Mouse (Mus musculus) activated CD4-positive, CD25-positive, alpha-beta regulatory T cell, adult 4 months (primary cell): ENCODE data around the gene Gm4305. TPM values are rescaled to one million over a fixed set of nuclear protein-coding genes. Genes with fewer than 3 reads are reported as not detected.
"Not testable (repeated sequence)": the region's sequence is repeated elsewhere in the genome, so short reads cannot be mapped to it uniquely, and the experiment has no call there.

ENCODE experiments used
- ATAC-seq: one replicate; pipeline ENCODE4 v1.8.0; 2017
- polyA plus RNA-seq, 2 experiments: library from polyadenylated mRNA; unstranded; fragments of 100-300 nt; shearing (Covaris generic); gene quantifications; one replicate each; pipeline ENCODE4 v1.2.1; 2017

Gene Gm4305
- polyA plus RNA-seq, result not detected

DNA sequence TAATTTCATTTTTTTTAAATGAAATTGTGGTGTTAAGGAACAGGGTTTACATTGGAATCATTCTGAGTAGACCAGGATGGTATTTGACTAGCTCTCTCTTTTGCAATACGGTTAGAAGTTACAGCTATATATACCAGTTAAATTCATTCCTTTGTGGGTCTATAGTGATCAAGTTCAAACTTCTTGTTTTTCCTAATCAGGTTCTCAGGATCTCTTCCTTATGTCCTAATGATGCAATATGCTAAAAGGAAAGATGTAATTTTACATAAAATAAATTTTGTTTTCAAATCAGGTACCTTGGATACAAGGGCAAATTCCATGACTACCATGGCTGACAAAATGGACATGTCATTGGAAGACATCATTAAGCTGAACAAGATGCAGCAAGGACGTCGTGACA lies at the start of gene Gm4305:
Gene Gm4305 (plus strand): TSS at position 301 of the 400 bp plus-strand sequence.
- not testable (repeated sequence) for ATAC-seq

DNA sequence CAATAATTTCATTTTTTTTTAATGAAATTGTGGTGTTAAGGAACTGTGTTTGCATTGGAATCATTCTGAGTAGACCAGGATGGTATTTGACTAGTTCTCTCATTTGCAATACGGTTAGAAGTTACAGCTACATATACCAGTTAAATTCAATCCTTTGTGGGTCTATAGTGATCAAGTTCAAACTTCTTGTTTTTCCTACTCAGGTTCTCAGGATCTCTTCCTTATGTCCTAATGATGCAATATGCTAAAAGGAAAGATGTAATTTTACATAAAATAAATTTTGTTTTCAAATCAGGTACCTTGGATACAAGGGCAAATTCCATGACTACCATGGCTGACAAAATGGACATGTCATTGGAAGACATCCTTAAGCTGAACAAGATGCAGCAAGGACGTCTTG lies 15.5 kb upstream of the Gm4305 start, which contains the start of gene Gm4301:
Gene Gm4301 (plus strand): TSS at position 301 of the 400 bp plus-strand sequence.
- ATAC-seq, result not testable (repeated sequence)

DNA sequence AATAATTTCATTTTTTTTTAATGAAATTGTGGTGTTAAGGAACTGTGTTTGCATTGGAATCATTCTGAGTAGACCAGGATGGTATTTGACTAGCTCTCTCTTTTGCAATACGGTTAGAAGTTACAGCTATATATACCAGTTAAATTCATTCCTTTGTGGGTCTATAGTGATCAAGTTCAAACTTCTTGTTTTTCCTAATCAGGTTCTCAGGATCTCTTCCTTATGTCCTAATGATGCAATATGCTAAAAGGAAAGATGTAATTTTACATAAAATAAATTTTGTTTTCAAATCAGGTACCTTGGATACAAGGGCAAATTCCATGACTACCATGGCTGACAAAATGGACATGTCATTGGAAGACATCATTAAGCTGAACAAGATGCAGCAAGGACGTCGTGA lies 10.4 kb upstream of the Gm4305 start, which contains the start of gene Gm4302:
Gene Gm4302 (plus strand): TSS at position 301 of the 400 bp plus-strand sequence.
- ATAC-seq, result not testable (repeated sequence)

DNA sequence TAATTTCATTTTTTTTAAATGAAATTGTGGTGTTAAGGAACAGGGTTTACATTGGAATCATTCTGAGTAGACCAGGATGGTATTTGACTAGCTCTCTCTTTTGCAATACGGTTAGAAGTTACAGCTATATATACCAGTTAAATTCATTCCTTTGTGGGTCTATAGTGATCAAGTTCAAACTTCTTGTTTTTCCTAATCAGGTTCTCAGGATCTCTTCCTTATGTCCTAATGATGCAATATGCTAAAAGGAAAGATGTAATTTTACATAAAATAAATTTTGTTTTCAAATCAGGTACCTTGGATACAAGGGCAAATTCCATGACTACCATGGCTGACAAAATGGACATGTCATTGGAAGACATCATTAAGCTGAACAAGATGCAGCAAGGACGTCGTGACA lies 5.2 kb upstream of the Gm4305 start, which contains the start of gene Gm4303:
Gene Gm4303 (plus strand): TSS at position 301 of the 400 bp plus-strand sequence.
- not testable (repeated sequence) for ATAC-seq

DNA sequence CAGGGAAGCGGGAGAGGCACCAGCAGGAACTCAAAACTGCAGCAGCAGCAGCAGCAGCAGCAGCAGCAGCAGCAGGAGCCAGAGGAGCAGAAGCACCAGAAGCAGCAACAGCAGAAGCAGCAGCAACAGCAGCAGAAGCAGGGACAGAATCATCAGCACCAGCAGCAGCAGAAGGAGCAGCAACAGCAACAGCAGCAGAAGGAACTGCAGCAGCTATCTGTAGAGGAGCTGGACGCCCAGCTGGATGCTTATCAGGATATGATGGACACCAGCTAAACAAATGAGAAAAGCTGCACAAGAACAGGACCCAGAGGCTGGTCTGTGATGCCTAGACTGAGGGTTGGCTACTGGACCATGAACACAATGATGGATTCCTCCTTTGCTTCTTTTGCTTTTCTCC lies 5.9 kb downstream of the Gm4305 start:
- not testable (repeated sequence) for ATAC-seq

DNA sequence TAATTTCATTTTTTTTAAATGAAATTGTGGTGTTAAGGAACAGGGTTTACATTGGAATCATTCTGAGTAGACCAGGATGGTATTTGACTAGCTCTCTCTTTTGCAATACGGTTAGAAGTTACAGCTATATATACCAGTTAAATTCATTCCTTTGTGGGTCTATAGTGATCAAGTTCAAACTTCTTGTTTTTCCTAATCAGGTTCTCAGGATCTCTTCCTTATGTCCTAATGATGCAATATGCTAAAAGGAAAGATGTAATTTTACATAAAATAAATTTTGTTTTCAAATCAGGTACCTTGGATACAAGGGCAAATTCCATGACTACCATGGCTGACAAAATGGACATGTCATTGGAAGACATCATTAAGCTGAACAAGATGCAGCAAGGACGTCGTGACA lies 10.1 kb downstream of the Gm4305 start, which contains the start of gene Gm4307:
Gene Gm4307 (plus strand): TSS at position 301 of the 400 bp plus-strand sequence.
- ATAC-seq, result not testable (repeated sequence)

DNA sequence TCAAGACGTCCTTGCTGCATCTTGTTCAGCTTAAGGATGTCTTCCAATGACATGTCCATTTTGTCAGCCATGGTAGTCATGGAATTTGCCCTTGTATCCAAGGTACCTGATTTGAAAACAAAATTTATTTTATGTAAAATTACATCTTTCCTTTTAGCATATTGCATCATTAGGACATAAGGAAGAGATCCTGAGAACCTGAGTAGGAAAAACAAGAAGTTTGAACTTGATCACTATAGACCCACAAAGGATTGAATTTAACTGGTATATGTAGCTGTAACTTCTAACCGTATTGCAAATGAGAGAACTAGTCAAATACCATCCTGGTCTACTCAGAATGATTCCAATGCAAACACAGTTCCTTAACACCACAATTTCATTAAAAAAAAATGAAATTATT lies 31.6 kb downstream of the Gm4305 start, which contains the start of gene Gm4312:
Gene Gm4312 (minus strand): TSS at position 101 of the 400 bp plus-strand sequence.
- not testable (repeated sequence) for ATAC-seq

Other genes starting within 250 kb of the Gm4305 start
- gene Gm4301, start 15.4 kb upstream of the Gm4305 start, polyA plus RNA-seq, result not detected
- gene Gm4302, start 10.3 kb upstream of the Gm4305 start, polyA plus RNA-seq, result not detected
- not detected for gene Gm4303, start 5.1 kb upstream of the Gm4305 start, polyA plus RNA-seq
- not detected for gene Gm4307, start 10.2 kb downstream of the Gm4305 start, polyA plus RNA-seq
- gene Gm4312, start 31.5 kb downstream of the Gm4305 start, polyA plus RNA-seq, result not detected
- gene Tmtc3, start 136.3 kb downstream of the Gm4305 start, polyA plus RNA-seq, result 1 to 10 TPM; 1.3 to 2.9 TPM
- gene Cep290, start 136.5 kb downstream of the Gm4305 start, polyA plus RNA-seq, result 1 to 10 TPM; 3.7 to 5.2 TPM
- gene 4930430F08Rik, start 239.3 kb downstream of the Gm4305 start, polyA plus RNA-seq, result 10 to 100 TPM in 1 of 2 experiments, 1 to 10 TPM in 1; 8.9 to 10.6 TPM
- not detected for gene 1700017N19Rik, start 239.4 kb downstream of the Gm4305 start, polyA plus RNA-seq